ENCODE assay signal across 9 mouse cellular contexts in genomic region chr6:135168471-135168870, GRCm38 (mm10). TPM values are rescaled to one million over a fixed set of nuclear protein-coding genes. Genes with fewer than 3 reads are reported as not detected.
DNase-seq lines count a peak whose midpoint lies in the region; ATAC-seq and TF ChIP-seq lines count a peak whose summit lies in the region.
"Had no signal": no experiment of that assay in that cellular context is flagged by ENCODE, and none has a peak within 500 bp of the region (broad histone marks: within the 10 kb centered on the region; RNA-seq: fewer than 3 reads in every experiment).

No protein-coding gene starts in this region.

- no peaks in the 10 kb centered on the region; the same call in 1 of the 2 replicates for H3K79me2 ChIP-seq in MEL (ENCODE audit: control insufficient read depth, insufficient read depth, low read length, poor library complexity)

- ATAC-seq in heart, embryonic 14.5 days (ENCODE audit: insufficient number of reproducible peaks, insufficient read depth, low FRiP score, low read depth) = no peak
- no peak for ATAC-seq in liver, postnatal 0 days
- ATAC-seq in megakaryocyte-erythroid progenitor cell, adult 5-6 weeks (replicated peaks; ENCODE audit: low FRiP score, low TSS enrichment, poor library complexity, severe bottlenecking) = no peak

- H3K27me3 ChIP-seq in E14TG2a.4 (ENCODE audit: insufficient read depth, low read length) = peaks cover 6% of the 10 kb centered on the region; the same call in 1 of the 2 replicates
- no peaks in the 10 kb centered on the region for H3K27me3 ChIP-seq in MEL (ENCODE audit: control insufficient read depth in 1 of 2, insufficient read depth in 2 of 2, low read length in 2 of 2)
- no peaks in the 10 kb centered on the region for H3K27me3 ChIP-seq in heart, embryonic 14.5 days (ENCODE audit: control insufficient read depth, insufficient read depth, low read length)
- H3K27me3 ChIP-seq in liver, postnatal 0 days (ENCODE audit: insufficient read depth, low read length) = no peaks in the 10 kb centered on the region

- peak overlapping the region; percentile 58 for H3K9ac ChIP-seq in MEL (ENCODE audit: control insufficient read depth, low read depth, low read length, poor library complexity, severe bottlenecking)
- peak overlapping the region; percentile 86 for H3K9ac ChIP-seq in heart, embryonic 14.5 days (ENCODE audit: low read length)
- H3K9ac ChIP-seq in liver, postnatal 0 days (replicated peaks) = peak overlapping the region; percentile 86

- 72% methylated on average over 6 of the region's 6 CpGs for WGBS in heart, embryonic 14.5 days
- 73% methylated on average over 6 of the region's 6 CpGs for WGBS in liver, postnatal 0 days (ENCODE audit: insufficient replicate concordance)

- DNase-seq in MEL (ENCODE audit: low read depth, low spot score) = no peak
- DNase-seq in liver, postnatal 0 days = no peak
- DNase-seq in spleen, postnatal 36 days (ENCODE audit: low spot score in 2 of 2) = peak; percentile 51 to 61
- DNase-seq in urinary bladder, postnatal 36 days (ENCODE audit: low spot score in 2 of 2) = no peak
- no peak for DNase-seq in adrenal gland, postnatal 10 days

- peaks cover 27% of the 10 kb centered on the region for H3K4me1 ChIP-seq in E14TG2a.4 (replicated peaks; ENCODE audit: low read depth, low read length)
- peaks cover 0 to 9% of the 10 kb centered on the region in 2 experiments; a peak in 3 of 4 replicates for H3K4me1 ChIP-seq in MEL (ENCODE audit: control insufficient read depth in 1 of 2, insufficient read depth in 2 of 2, low read length in 2 of 2)
- peaks cover 0 to 8% of the 10 kb centered on the region in 2 experiments; a peak in 3 of 4 replicates for H3K4me1 ChIP-seq in heart, embryonic 14.5 days (ENCODE audit: control insufficient read depth in 2 of 2, insufficient read depth in 2 of 2, low read length in 2 of 2)
- H3K4me1 ChIP-seq in liver, postnatal 0 days (ENCODE audit: insufficient read depth) = peaks cover 26% of the 10 kb centered on the region

- TF ChIP-seq EP300 in MEL (IDR thresholded peaks at IDR 0.05; ENCODE audit: low read depth in 1 of 2, low read length in 2 of 2) = no peak
- no peak for TF ChIP-seq EP300 in liver, postnatal 0 days (IDR thresholded peaks at IDR 0.05; ENCODE audit: low read depth)

- H3K9me3 ChIP-seq in E14TG2a.4 (ENCODE audit: low read length) (peaks cover 6% of the 10 kb centered on the region), MEL (replicated peaks; ENCODE audit: insufficient read depth, low read length) (no peaks in the 10 kb centered on the region)
- no peaks in the 10 kb centered on the region for H3K9me3 ChIP-seq in heart, embryonic 14.5 days (ENCODE audit: control insufficient read depth, low read length)
- peaks cover 3% of the 10 kb centered on the region; the same call in 1 of the 2 replicates for H3K9me3 ChIP-seq in liver, postnatal 0 days (ENCODE audit: low read length)

- no peak for TF ChIP-seq RAD21 in MEL (IDR thresholded peaks at IDR 0.05; ENCODE audit: low read depth, low read length)

- TF ChIP-seq CTCF in E14TG2a.4 (conservative IDR thresholded peaks at IDR 0.05; ENCODE audit: low read length) (no peak), MEL (IDR thresholded peaks at IDR 0.05 in 2 of 3, conservative IDR thresholded peaks at IDR 0.05 in 1 of 3; ENCODE audit: control insufficient read depth in 1 of 3, insufficient read depth in 1 of 3, low read depth in 2 of 3, low read length in 3 of 3, poor library complexity in 1 of 3, severe bottlenecking in 1 of 3) (no peak)
- TF ChIP-seq CTCF in liver, postnatal 0 days (IDR thresholded peaks at IDR 0.05; ENCODE audit: low read depth) = no peak

- TF ChIP-seq POLR2A in MEL (IDR thresholded peaks at IDR 0.05; ENCODE audit: control insufficient read depth in 1 of 2, insufficient read depth in 1 of 2, low read depth in 1 of 2, low read length in 2 of 2, poor library complexity in 1 of 2) = no peak

- H3K4me3 ChIP-seq in E14TG2a.4 (replicated peaks; ENCODE audit: low read length) (peak overlapping the region; percentile 86), MEL (ENCODE audit: control insufficient read depth in 1 of 2, insufficient read depth in 1 of 2, low read depth in 2 of 2, low read length in 2 of 2) (peak overlapping the region; percentile 70 to 91)
- peak overlapping the region; percentile 69 to 74 for H3K4me3 ChIP-seq in heart, embryonic 14.5 days (ENCODE audit: control insufficient read depth in 1 of 2, insufficient read depth in 1 of 2, low read depth in 1 of 2, low read length in 2 of 2)
- peak overlapping the region; percentile 74 for H3K4me3 ChIP-seq in liver, postnatal 0 days (ENCODE audit: low read depth, low read length)

- peak overlapping the region; percentile 88 for H3K4me2 ChIP-seq in heart, embryonic 14.5 days (ENCODE audit: low read length)
- peak overlapping the region; percentile 75 for H3K4me2 ChIP-seq in liver, postnatal 0 days (ENCODE audit: low read depth, low read length)

- H3K36me3 ChIP-seq in E14TG2a.4 (ENCODE audit: insufficient read depth, low read length) (peaks cover 6% of the 10 kb centered on the region; the same call in 1 of the 2 replicates), MEL (ENCODE audit: control insufficient read depth in 1 of 2, insufficient read depth in 2 of 2, low read length in 2 of 2) (peaks cover 0 to 7% of the 10 kb centered on the region in 2 experiments; a peak in 2 of 4 replicates)
- H3K36me3 ChIP-seq in heart, embryonic 14.5 days (ENCODE audit: control insufficient read depth, insufficient read depth, low read length) = no peaks in the 10 kb centered on the region
- H3K36me3 ChIP-seq in liver, postnatal 0 days (replicated peaks; ENCODE audit: insufficient read depth, low read length) = peaks cover 6% of the 10 kb centered on the region; the same call in 1 of the 2 replicates

- no peak overlapping the region for H3K27ac ChIP-seq in MEL (ENCODE audit: control insufficient read depth, low read depth, low read length)
- H3K27ac ChIP-seq in heart, embryonic 14.5 days (replicated peaks in 1 of 2; ENCODE audit: control insufficient read depth in 1 of 2, insufficient read depth in 1 of 2, low read depth in 2 of 2, low read length in 2 of 2) = peak overlapping the region in 1 of 2 experiments; percentile 82; a peak in 1 of 4 replicates
- peak overlapping the region; percentile 97 for H3K27ac ChIP-seq in liver, postnatal 0 days (ENCODE audit: low read depth)

TF ChIP-seq in MEL, 35 proteins besides CTCF, POLR2A, EP300 and RAD21:
- no peak for TF ChIP-seq TCF12 (IDR thresholded peaks at IDR 0.05; ENCODE audit: low read depth, low read length)
- no peak for TF ChIP-seq GATA1 (IDR thresholded peaks at IDR 0.05; ENCODE audit: low read depth, low read length)
- no peak for TF ChIP-seq MAX (IDR thresholded peaks at IDR 0.05; ENCODE audit: low read length)
- no peak for TF ChIP-seq ZMIZ1 (IDR thresholded peaks at IDR 0.05; ENCODE audit: low read depth, low read length)
- no peak for TF ChIP-seq BHLHE40 (IDR thresholded peaks at IDR 0.05; ENCODE audit: borderline replicate concordance, low read depth, low read length)
- no peak for TF ChIP-seq NELFE (IDR thresholded peaks at IDR 0.05; ENCODE audit: low read depth, low read length)
- no peak for TF ChIP-seq ZNF384 (IDR thresholded peaks at IDR 0.05; ENCODE audit: low read depth, low read length)
- no peak for TF ChIP-seq ETS1 (IDR thresholded peaks at IDR 0.05; ENCODE audit: low read depth, low read length)
- TF ChIP-seq CHD2 (IDR thresholded peaks at IDR 0.05; ENCODE audit: low read length) = no peak
- no peak for TF ChIP-seq NRF1 (IDR thresholded peaks at IDR 0.05; ENCODE audit: insufficient read depth, low read depth, low read length, poor library complexity, severe bottlenecking)
- TF ChIP-seq MYC (IDR thresholded peaks at IDR 0.05; ENCODE audit: low read depth, low read length) = no peak
- no peak for TF ChIP-seq UBTF (IDR thresholded peaks at IDR 0.05; ENCODE audit: borderline replicate concordance, insufficient read depth, low read depth, low read length)
- no peak for TF ChIP-seq SMC3 (IDR thresholded peaks at IDR 0.05; ENCODE audit: low read depth, low read length)
- no peak for TF ChIP-seq USF2 (IDR thresholded peaks at IDR 0.05; ENCODE audit: borderline replicate concordance in 1 of 2, insufficient read depth in 1 of 2, low read depth in 1 of 2, low read length in 2 of 2)
- no peak for TF ChIP-seq MYB (IDR thresholded peaks at IDR 0.05; ENCODE audit: low read depth, low read length)

RNA-seq across cellular contexts. Expression of gene Fam234b, which starts 29.3 kb away (rescaled TPM):
- 11.9 and 12.2 TPM in 2 replicates for total RNA-seq in MEL (2012; rRNA removed)
- 10 to 100 TPM in 1 of 2 experiments, not detected in 1; 20.5 TPM for polyA plus RNA-seq in MEL (2012; ENCODE audit: insufficient read depth in 1 of 2, insufficient read length in 2 of 2, low read depth in 1 of 2, low replicate concordance in 2 of 2, missing spikeins in 1 of 2)
- 7.9 and 8.9 TPM in 2 replicates for polyA plus RNA-seq in heart, embryonic 14.5 days (2014; fragmentation: Nextera tagmentation; extraction: Ambion mirVana)
- 15.4 and 17.1 TPM in 2 replicates for polyA plus RNA-seq in liver, postnatal 0 days (2015; fragmentation: Nextera tagmentation; extraction: Ambion mirVana)
- 10 to 100 TPM; 25.9 to 29.4 TPM for total RNA-seq in adrenal gland, postnatal 10 days (2021)
- 57.4 and 66.3 TPM in 2 replicates for total RNA-seq in megakaryocyte-erythroid progenitor cell, adult 5-6 weeks (2014; fragmentation: Nextera tagmentation)
- total RNA-seq in megakaryocyte-erythroid progenitor cell, adult 5-6 weeks (2017) = 32.6 and 51.1 TPM in 2 replicates

RNA-seq across cellular contexts. Expression of gene Hebp1, which starts 29.4 kb away (rescaled TPM):
- 8.5 and 16.7 TPM in 2 replicates for total RNA-seq in MEL (2012; rRNA removed)
- polyA plus RNA-seq in MEL (2012; ENCODE audit: insufficient read depth in 1 of 2, insufficient read length in 2 of 2, low read depth in 1 of 2, low replicate concordance in 2 of 2, missing spikeins in 1 of 2) = 10 to 100 TPM in 1 of 2 experiments, not detected in 1; 25.1 TPM
- polyA plus RNA-seq in heart, embryonic 14.5 days (2014; fragmentation: Nextera tagmentation; extraction: Ambion mirVana) = 2.5 and 9.2 TPM in 2 replicates
- 94.2 and 108 TPM in 2 replicates for polyA plus RNA-seq in liver, postnatal 0 days (2015; fragmentation: Nextera tagmentation; extraction: Ambion mirVana)
- 10 to 100 TPM; 47.4 to 58.4 TPM for total RNA-seq in adrenal gland, postnatal 10 days (2021)
- total RNA-seq in megakaryocyte-erythroid progenitor cell, adult 5-6 weeks (2014; fragmentation: Nextera tagmentation) = 109 and 112 TPM in 2 replicates
- total RNA-seq in megakaryocyte-erythroid progenitor cell, adult 5-6 weeks (2017) = 109 and 149 TPM in 2 replicates

RNA-seq across cellular contexts. Expression of gene Gprc5d, which starts 50.4 kb away (rescaled TPM):
- not detected in 2 replicates for total RNA-seq in MEL (2012; rRNA removed)
- polyA plus RNA-seq in MEL (2012; ENCODE audit: insufficient read depth in 1 of 2, insufficient read length in 2 of 2, low read depth in 1 of 2, low replicate concordance in 2 of 2, missing spikeins in 1 of 2) = not detected
- polyA plus RNA-seq in heart, embryonic 14.5 days (2014; fragmentation: Nextera tagmentation; extraction: Ambion mirVana) = not detected in 2 replicates
- polyA plus RNA-seq in liver, postnatal 0 days (2015; fragmentation: Nextera tagmentation; extraction: Ambion mirVana) = 0.11 and 0.13 TPM in 2 replicates
- not detected for total RNA-seq in adrenal gland, postnatal 10 days (2021)
- not detected in 2 replicates for total RNA-seq in megakaryocyte-erythroid progenitor cell, adult 5-6 weeks (2014; fragmentation: Nextera tagmentation)
- not detected in 2 replicates for total RNA-seq in megakaryocyte-erythroid progenitor cell, adult 5-6 weeks (2017)
- total RNA-seq: common myeloid progenitor, adult 5-6 weeks had no signal

Comparison
In these comparisons a context has a peak if more than half of its experiments do, and no peak if none do; other contexts are left out.
1. DNase-seq: peak in spleen, postnatal 36 days (2 of 2); none in MEL (single experiment), liver, postnatal 0 days (single experiment), urinary bladder, postnatal 36 days (0 of 2) and adrenal gland, postnatal 10 days (single experiment).
2. Peak in every context shown above with its lines, with median percentiles within 50 percentile points of each other: H3K4me3 ChIP-seq and H3K9ac ChIP-seq.